Mouse (Mus musculus) ES-Bruce4 (cell line): ENCODE measurements around the gene Msmb. TPM values are rescaled to one million over a fixed set of nuclear protein-coding genes. Genes with fewer than 3 reads are reported as not detected.
"Not testable (repeated sequence)": the region's sequence is repeated elsewhere in the genome, so short reads cannot be mapped to it uniquely, and the experiment has no call there.

Source experiments
- H3K27ac ChIP-seq: 2 replicates; pipeline ENCODE4 v1.5.1; 2012; ENCODE audit warnings: low read length, inconsistent platforms; ENCODE audit not compliant: insufficient read depth
- H3K27me3 ChIP-seq: 2 replicates; pipeline ENCODE4 v1.6.1; 2012; ENCODE audit warnings: mild to moderate bottlenecking, low read length, inconsistent platforms; ENCODE audit not compliant: control insufficient read depth, poor library complexity, insufficient read depth, severe bottlenecking
- H3K36me3 ChIP-seq: 2 replicates; pipeline ENCODE4 v1.6.1; 2012; ENCODE audit warnings: inconsistent platforms, mild to moderate bottlenecking, low read length, moderate library complexity; ENCODE audit not compliant: control insufficient read depth, poor library complexity, insufficient read depth, severe bottlenecking
- H3K4me1 ChIP-seq: one replicate; pipeline ENCODE4 v1.8.1; 2011; ENCODE audit warnings: low read length; ENCODE audit not compliant: control insufficient read depth, insufficient read depth
- H3K4me3 ChIP-seq: 2 replicates; pipeline ENCODE4 v1.5.1; 2011; ENCODE audit warnings: low read depth, mild to moderate bottlenecking, low read length
- H3K9ac ChIP-seq: 2 replicates; pipeline ENCODE4 v1.6.1; 2012; ENCODE audit warnings: low read depth, mild to moderate bottlenecking, inconsistent platforms; ENCODE audit not compliant: poor library complexity, severe bottlenecking
- H3K9me3 ChIP-seq: replicated peaks from 2 replicates; pipeline ENCODE4 v1.6.1; 2012; ENCODE audit warnings: mild to moderate bottlenecking, low read length, inconsistent platforms; ENCODE audit not compliant: control insufficient read depth, poor library complexity, insufficient read depth, severe bottlenecking
- CTCF ChIP-seq: IDR thresholded peaks from one replicate; pipeline ENCODE4 v1.8.1; 2011; ENCODE audit warnings: low read depth, low read length
- EP300 ChIP-seq: IDR thresholded peaks from 2 replicates; pipeline ENCODE4 v1.6.1; 2011; ENCODE audit warnings: low read depth, low read length; ENCODE audit not compliant: insufficient read depth
- POLR2A ChIP-seq: IDR thresholded peaks from one replicate; pipeline ENCODE4 v1.8.1; 2011; ENCODE audit warnings: low read length; ENCODE audit not compliant: insufficient read depth
- polyA plus RNA-seq: library from polyadenylated mRNA; stranded (reverse); fragments of >200 nt; gene quantifications from 2 replicates; pipeline ENCODE4 v1.2.4, GENCODE M21; 2011; ENCODE audit warnings: low read depth; ENCODE audit not compliant: missing spikeins, insufficient read depth, insufficient read length

The Msmb gene
- polyA plus RNA-seq, 1 experiment: not detected

GRCm38 (mm10) chr14:32098951-32099350 is 42.9 kb upstream of the Msmb start:
- H3K27me3 ChIP-seq: no peaks in the 10 kb centered on the region
- no peak for TF ChIP-seq POLR2A
- TF ChIP-seq EP300: no peak
- no peak for TF ChIP-seq CTCF

GRCm38 (mm10) chr14:32103556-32103955 is 38.3 kb upstream of the Msmb start:
- TF ChIP-seq POLR2A (no peak), EP300 (no peak), CTCF (no peak)
- no peaks in the 10 kb centered on the region for H3K27me3 ChIP-seq
- H3K4me3 ChIP-seq: no peak overlapping the region
- no peaks in the 10 kb centered on the region for H3K4me1 ChIP-seq
- no peak overlapping the region for H3K9ac ChIP-seq
- H3K9me3 ChIP-seq: no peaks in the 10 kb centered on the region
- no peak overlapping the region for H3K27ac ChIP-seq
- peaks cover 34% of the 10 kb centered on the region for H3K36me3 ChIP-seq

More at GRCm38 (mm10) chr14:32098951-32099350, 42.9 kb upstream of the Msmb start:
- Histone ChIP-seq H3K4me1 (no peaks in the 10 kb centered on the region), H3K4me3 (no peak overlapping the region), H3K9me3 (no peaks in the 10 kb centered on the region), H3K27ac (no peak overlapping the region), H3K36me3 (peaks cover 68% of the 10 kb centered on the region), H3K9ac (no peak overlapping the region)

DNA sequence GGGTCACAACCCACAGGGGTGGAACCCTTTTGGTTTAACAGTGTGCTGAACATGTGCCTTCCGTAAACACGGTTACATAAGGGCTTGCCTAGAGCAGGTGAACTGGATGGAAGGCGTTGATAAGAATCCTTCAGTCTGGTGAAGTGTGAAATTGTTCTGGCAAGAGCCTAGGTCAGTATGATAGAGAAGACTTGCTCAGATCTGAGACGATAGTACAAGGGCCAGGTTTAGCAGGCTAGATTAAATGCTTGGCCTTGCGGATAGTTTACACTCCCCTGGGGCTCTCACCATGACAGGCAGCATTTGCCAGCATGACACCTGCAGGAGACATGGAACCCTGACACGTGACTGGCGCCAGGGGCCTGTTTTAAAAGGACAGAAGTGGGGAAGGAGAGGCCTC is 36.2 kb upstream of the Msmb start:
- Histone ChIP-seq H3K9me3 (no peaks in the 10 kb centered on the region), H3K27me3 (no peaks in the 10 kb centered on the region), H3K27ac (no peak overlapping the region), H3K9ac (no peak overlapping the region), H3K4me1 (no peaks in the 10 kb centered on the region), H3K4me3 (no peak overlapping the region), H3K36me3 (peaks cover 17% of the 10 kb centered on the region)
- TF ChIP-seq POLR2A (no peak), EP300 (no peak), CTCF (no peak)

DNA sequence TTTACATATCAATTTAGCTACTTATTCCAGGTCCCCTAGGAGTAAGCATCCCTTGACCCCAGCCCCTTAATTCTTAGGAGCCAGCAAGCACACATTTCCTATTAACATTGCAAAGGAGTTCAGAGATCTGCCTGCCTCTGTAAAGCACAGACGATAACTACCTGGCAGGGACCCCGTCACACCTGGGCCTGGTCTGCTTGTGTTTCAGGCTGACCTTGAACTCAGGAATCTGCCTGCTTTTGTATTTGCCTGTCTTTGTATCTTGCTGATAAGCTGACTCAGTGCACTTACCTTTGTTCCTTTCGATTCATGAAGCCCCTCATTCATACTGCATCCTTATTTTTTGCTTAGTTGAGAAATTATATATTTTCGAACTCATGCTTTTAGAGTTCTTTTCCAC is 34.9 kb upstream of the Msmb start:
- Histone ChIP-seq H3K36me3 (peaks cover 10% of the 10 kb centered on the region), H3K9me3 (no peaks in the 10 kb centered on the region), H3K27me3 (no peaks in the 10 kb centered on the region), H3K9ac (no peak overlapping the region), H3K4me3 (no peak overlapping the region), H3K4me1 (no peaks in the 10 kb centered on the region), H3K27ac (peak overlapping the region; percentile 21; the same call in 1 of the 2 replicates)
- TF ChIP-seq EP300 (0 out of 2 replicates have a peak, but pooled peaks have one; percentile 37), CTCF (no peak)

DNA sequence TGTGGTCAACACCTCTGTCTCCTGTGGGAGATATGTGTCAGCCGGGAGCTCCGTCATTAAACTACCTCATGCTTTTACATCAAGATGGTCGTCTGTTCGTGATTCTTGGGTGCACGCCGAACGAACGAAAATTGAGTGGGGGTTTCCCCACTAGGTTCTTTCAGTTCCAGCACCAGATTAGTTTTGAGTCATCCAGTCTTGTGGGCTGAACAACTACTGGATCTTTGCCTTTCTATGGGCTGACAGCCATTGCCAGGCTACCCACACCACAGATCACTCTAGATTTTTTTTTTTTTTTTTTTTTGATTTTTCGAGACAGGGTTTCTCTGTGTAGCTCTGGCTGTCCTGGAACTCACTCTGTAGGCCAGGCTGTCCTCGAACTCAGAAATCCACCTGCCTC is 29.7 kb upstream of the Msmb start:
- not testable (repeated sequence) for H3K36me3 ChIP-seq, H3K9me3 ChIP-seq, H3K9ac ChIP-seq, H3K27ac ChIP-seq, H3K4me3 ChIP-seq, H3K4me1 ChIP-seq, H3K27me3 ChIP-seq

DNA sequence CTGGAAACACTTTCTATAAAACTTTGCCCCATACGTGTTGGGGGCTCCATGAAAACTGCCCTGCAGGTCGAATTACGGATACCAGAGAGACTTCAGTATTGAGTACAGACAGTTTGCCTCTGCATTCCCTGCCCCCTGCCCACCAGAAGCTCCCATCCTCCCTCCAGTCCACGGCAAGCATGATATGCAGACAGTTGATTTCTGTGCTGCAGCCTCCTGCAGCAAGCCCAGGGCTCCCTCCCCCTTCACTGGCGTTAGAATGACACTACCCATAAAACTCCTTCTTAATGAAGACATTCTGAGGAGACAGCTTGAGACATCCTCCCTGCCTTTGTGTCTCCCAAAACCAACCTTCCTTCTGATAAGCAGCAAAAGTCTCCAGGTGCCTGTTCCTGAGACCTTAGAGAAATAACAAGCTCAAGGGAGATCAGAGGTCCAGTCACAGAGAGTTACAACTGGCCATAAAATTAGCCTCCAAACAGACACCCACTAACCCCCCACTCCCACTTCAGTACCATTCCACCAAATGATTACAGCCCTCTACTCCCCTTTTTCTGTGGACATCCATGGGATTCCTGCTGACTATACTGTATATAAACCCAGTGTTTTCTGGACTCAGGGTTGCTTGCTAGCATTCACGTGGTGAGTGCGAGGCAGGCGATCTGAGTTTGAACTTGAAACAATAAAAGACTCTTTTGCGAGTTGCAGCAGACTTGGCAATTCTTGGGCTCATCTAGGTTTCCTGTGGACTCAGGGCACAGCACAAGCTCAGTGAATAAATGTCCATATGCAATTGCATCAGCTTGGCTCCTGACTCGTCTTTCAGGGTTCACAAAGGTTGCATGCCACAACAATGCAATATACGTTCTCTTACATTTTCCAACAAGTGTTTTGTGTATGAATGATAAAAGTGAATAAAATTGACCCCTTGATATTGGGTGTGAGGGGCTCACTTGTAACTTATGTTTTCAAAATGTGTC is 20.6 kb upstream of the Msmb start:
- H3K9me3 ChIP-seq: no peaks in the 10 kb centered on the region
- H3K27ac ChIP-seq: no peak overlapping the region
- TF ChIP-seq POLR2A (no peak), CTCF (no peak), EP300 (no peak)
- H3K27me3 ChIP-seq: no peaks in the 10 kb centered on the region
- peaks cover 2% of the 10 kb centered on the region for H3K4me1 ChIP-seq
- no peak overlapping the region for H3K9ac ChIP-seq
- H3K4me3 ChIP-seq: no peak overlapping the region
- no peaks in the 10 kb centered on the region for H3K36me3 ChIP-seq
